Comparison of ENCODE assay signal across 13 mouse cellular contexts in genomic region chr13:76189190-76189589, GRCm38 (mm10).
DNase-seq lines count a peak whose midpoint lies in the region; ATAC-seq lines count a peak whose summit lies in the region.
"Had no signal": no experiment of that assay in that cellular context is flagged by ENCODE, and none has a peak within 500 bp of the region (broad histone marks: within the 10 kb centered on the region; RNA-seq: fewer than 3 reads in every experiment).

No protein-coding gene starts in this region.

- peak; percentile 29; the same call in 1 of the 2 replicates for ATAC-seq in hindbrain, embryonic 11.5 days (ENCODE audit: low FRiP score)
- ATAC-seq in hindbrain, embryonic 14.5 days (ENCODE audit: low FRiP score) = no peak
- ATAC-seq in kidney, embryonic 16.5 days (ENCODE audit: low FRiP score, low TSS enrichment) = no peak
- ATAC-seq in granulocyte monocyte progenitor cell, adult 5-6 weeks (replicated peaks; ENCODE audit: poor library complexity, severe bottlenecking) = no peak
- ATAC-seq: Patski had no signal

- H3K9me3 ChIP-seq in hindbrain, embryonic 11.5 days (ENCODE audit: control insufficient read depth, low read length) = no peaks in the 10 kb centered on the region
- H3K9me3 ChIP-seq in hindbrain, embryonic 14.5 days (ENCODE audit: control insufficient read depth, low read length) = no peaks in the 10 kb centered on the region
- H3K9me3 ChIP-seq in kidney, embryonic 16.5 days (ENCODE audit: low read length) = peaks cover 5% of the 10 kb centered on the region; the same call in 1 of the 2 replicates

- no peak overlapping the region for H3K4me3 ChIP-seq in hindbrain, embryonic 11.5 days (ENCODE audit: low read depth, low read length)
- no peak overlapping the region for H3K4me3 ChIP-seq in hindbrain, embryonic 14.5 days (replicated peaks; ENCODE audit: low read length)
- no peak overlapping the region for H3K4me3 ChIP-seq in kidney, embryonic 16.5 days (ENCODE audit: low read length)

- DNase-seq in hindbrain, embryonic 11.5 days (ENCODE audit: low spot score) = no peak
- no peak for DNase-seq in hindbrain, embryonic 14.5 days (ENCODE audit: low spot score)
- peak; percentile 86 for DNase-seq in cerebellum, adult 11-12 months
- peak; percentile 76 to 78 for DNase-seq in cerebellum, postnatal 25 days
- DNase-seq in layer of hippocampus, postnatal 36 days = peak; percentile 78 to 81
- no peak for DNase-seq in spleen, postnatal 14 days (ENCODE audit: low spot score in 2 of 2)
- DNase-seq: adrenal gland, postnatal 10 days; kidney, postnatal 14 days; liver; thymus, postnatal 4 days had no signal

- 86% methylated on average over 3 of the region's 3 CpGs for WGBS in hindbrain, embryonic 11.5 days
- WGBS in hindbrain, embryonic 14.5 days = 77% methylated on average over 3 of the region's 3 CpGs
- 90% methylated on average over 3 of the region's 3 CpGs for WGBS in kidney, embryonic 16.5 days

- no peak overlapping the region for H3K9ac ChIP-seq in hindbrain, embryonic 11.5 days (ENCODE audit: low read depth, low read length)
- H3K9ac ChIP-seq in hindbrain, embryonic 14.5 days = no peak overlapping the region
- no peak overlapping the region for H3K9ac ChIP-seq in kidney, embryonic 16.5 days (replicated peaks; ENCODE audit: low read length)

- H3K36me3 ChIP-seq in hindbrain, embryonic 11.5 days (ENCODE audit: control insufficient read depth, insufficient read depth, low read length) = no peaks in the 10 kb centered on the region
- peaks cover 51% of the 10 kb centered on the region for H3K36me3 ChIP-seq in hindbrain, embryonic 14.5 days (replicated peaks; ENCODE audit: control insufficient read depth, insufficient read depth)
- H3K36me3 ChIP-seq in kidney, embryonic 16.5 days (ENCODE audit: insufficient read depth, low read length) = peaks cover 43% of the 10 kb centered on the region

- no peaks in the 10 kb centered on the region for H3K27me3 ChIP-seq in hindbrain, embryonic 11.5 days (ENCODE audit: control insufficient read depth, insufficient read depth, low read length)
- H3K27me3 ChIP-seq in hindbrain, embryonic 14.5 days (ENCODE audit: control insufficient read depth, insufficient read depth, low read length) = no peaks in the 10 kb centered on the region
- H3K27me3 ChIP-seq in kidney, embryonic 16.5 days (ENCODE audit: insufficient read depth, low read length) = no peaks in the 10 kb centered on the region
- H3K27me3 ChIP-seq: Patski had no signal

- no peak overlapping the region for H3K27ac ChIP-seq in hindbrain, embryonic 11.5 days (ENCODE audit: low read depth, low read length)
- H3K27ac ChIP-seq in hindbrain, embryonic 14.5 days = no peak overlapping the region
- no peak overlapping the region for H3K27ac ChIP-seq in kidney, embryonic 16.5 days (ENCODE audit: low read length)

- no peak overlapping the region for H3K4me2 ChIP-seq in hindbrain, embryonic 11.5 days (replicated peaks; ENCODE audit: low read depth, low read length)
- no peak overlapping the region for H3K4me2 ChIP-seq in hindbrain, embryonic 14.5 days (replicated peaks)
- no peak overlapping the region for H3K4me2 ChIP-seq in kidney, embryonic 16.5 days (replicated peaks; ENCODE audit: low read depth, low read length)

- no peaks in the 10 kb centered on the region for H3K4me1 ChIP-seq in hindbrain, embryonic 11.5 days (replicated peaks; ENCODE audit: control insufficient read depth, insufficient read depth, low read length)
- no peaks in the 10 kb centered on the region for H3K4me1 ChIP-seq in hindbrain, embryonic 14.5 days (replicated peaks; ENCODE audit: control insufficient read depth, insufficient read depth, low read length)
- H3K4me1 ChIP-seq in kidney, embryonic 16.5 days (ENCODE audit: insufficient read depth, low read length) = no peaks in the 10 kb centered on the region

Comparison
In these comparisons a context has a peak if more than half of its experiments do, and no peak if none do; other contexts are left out.
1. DNase-seq: peak in cerebellum, adult 11-12 months (single experiment), cerebellum, postnatal 25 days (2 of 2) and layer of hippocampus, postnatal 36 days (2 of 2); none in hindbrain, embryonic 11.5 days (single experiment), hindbrain, embryonic 14.5 days (single experiment) and spleen, postnatal 14 days (0 of 2).